In the genomic region with DNA sequence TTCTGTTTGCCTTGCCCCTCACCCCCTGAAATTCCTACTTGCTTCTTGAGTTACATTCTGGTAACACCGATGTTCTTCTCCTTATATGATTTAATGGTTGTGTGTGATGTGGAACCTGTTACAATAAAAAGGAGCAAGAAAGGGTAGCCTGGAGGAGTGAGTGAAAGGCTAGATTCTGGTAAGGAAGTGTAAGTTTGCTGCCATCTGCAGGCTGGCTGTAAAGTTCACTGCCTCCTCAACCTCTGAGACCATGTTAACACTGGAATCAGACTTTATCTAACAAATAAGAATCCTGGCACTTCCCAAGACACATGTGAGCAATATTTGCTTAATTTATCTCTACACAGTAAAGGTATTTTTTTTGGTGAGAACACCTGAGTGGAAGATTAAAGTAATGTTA, we compare ENCODE assay signal across 13 mouse cellular contexts.
DNase-seq lines count a peak whose midpoint lies in the region; ATAC-seq and TF ChIP-seq lines count a peak whose summit lies in the region.
"Had no signal": no experiment of that assay in that cellular context is flagged by ENCODE, and none has a peak within 500 bp of the region (broad histone marks: within the 10 kb centered on the region; RNA-seq: fewer than 3 reads in every experiment).

No protein-coding gene starts in this region.

- no peaks in the 10 kb centered on the region for H3K4me1 ChIP-seq in hindbrain, postnatal 0 days (ENCODE audit: insufficient read depth, low read length)
- no peaks in the 10 kb centered on the region for H3K4me1 ChIP-seq in hindbrain, embryonic 14.5 days (replicated peaks; ENCODE audit: control insufficient read depth, insufficient read depth, low read length)
- H3K4me1 ChIP-seq in neural tube, embryonic 15.5 days: no peaks in the 10 kb centered on the region
- no peaks in the 10 kb centered on the region for H3K4me1 ChIP-seq in embryonic facial prominence, embryonic 14.5 days (ENCODE audit: control insufficient read depth, insufficient read depth, low read length)
- H3K4me1 ChIP-seq: hindbrain, embryonic 15.5 days; liver, embryonic 12.5 days had no signal

- no peak overlapping the region for H3K4me3 ChIP-seq in hindbrain, postnatal 0 days (ENCODE audit: low read length)
- H3K4me3 ChIP-seq in hindbrain, embryonic 14.5 days (replicated peaks; ENCODE audit: low read length): no peak overlapping the region
- H3K4me3 ChIP-seq in neural tube, embryonic 15.5 days (replicated peaks): no peak overlapping the region
- H3K4me3 ChIP-seq in embryonic facial prominence, embryonic 14.5 days (ENCODE audit: low read depth, low read length): no peak overlapping the region
- H3K4me3 ChIP-seq: hindbrain, embryonic 15.5 days; liver, embryonic 12.5 days had no signal

- intact Hi-C loops in gastrocnemius, postnatal 36 days (cut with DNase I): no loop called here

- H3K27me3 ChIP-seq in hindbrain, postnatal 0 days (ENCODE audit: insufficient read depth, low read length): no peaks in the 10 kb centered on the region
- H3K27me3 ChIP-seq in hindbrain, embryonic 14.5 days (ENCODE audit: control insufficient read depth, insufficient read depth, low read length): no peaks in the 10 kb centered on the region
- no peaks in the 10 kb centered on the region for H3K27me3 ChIP-seq in neural tube, embryonic 15.5 days (replicated peaks)
- H3K27me3 ChIP-seq in embryonic facial prominence, embryonic 14.5 days (replicated peaks; ENCODE audit: control insufficient read depth, insufficient read depth, low read length): no peaks in the 10 kb centered on the region
- H3K27me3 ChIP-seq: hindbrain, embryonic 15.5 days; liver, embryonic 12.5 days had no signal

- 81% methylated on average over 1 of the region's 1 CpGs for WGBS in hindbrain, postnatal 0 days
- WGBS in hindbrain, embryonic 14.5 days: 80% methylated on average over 1 of the region's 1 CpGs
- 57% methylated on average over 1 of the region's 1 CpGs for WGBS in neural tube, embryonic 15.5 days
- WGBS in embryonic facial prominence, embryonic 14.5 days: 36% methylated on average over 1 of the region's 1 CpGs

- no peak overlapping the region for H3K27ac ChIP-seq in hindbrain, postnatal 0 days
- no peak overlapping the region for H3K27ac ChIP-seq in hindbrain, embryonic 14.5 days
- H3K27ac ChIP-seq in neural tube, embryonic 15.5 days (replicated peaks): no peak overlapping the region
- H3K27ac ChIP-seq in embryonic facial prominence, embryonic 14.5 days (replicated peaks; ENCODE audit: low read depth, low read length): no peak overlapping the region
- H3K27ac ChIP-seq: hindbrain, embryonic 15.5 days; liver, embryonic 12.5 days; macrophage had no signal

- peak; percentile 20 for DNase-seq in hindbrain, postnatal 0 days (ENCODE audit: low spot score)
- no peak for DNase-seq in hindbrain, embryonic 14.5 days (ENCODE audit: low spot score)
- DNase-seq in neural tube, embryonic 10.5 days (ENCODE audit: extremely low spot score, low spot score): peak; percentile 15
- peak; percentile 27 for DNase-seq in embryonic facial prominence, embryonic 14.5 days (ENCODE audit: low spot score)
- no peak for DNase-seq in ovary, postnatal 10 days (ENCODE audit: low spot score)
- no peak for DNase-seq in gastrocnemius, postnatal 36 days
- DNase-seq: heart, adult 18-20 months; right cerebral cortex, adult 18-20 months; thymus, postnatal 36 days had no signal

- ATAC-seq in hindbrain, postnatal 0 days: no peak
- ATAC-seq in hindbrain, embryonic 14.5 days (ENCODE audit: low FRiP score): no peak
- no peak for ATAC-seq in neural tube, embryonic 15.5 days (ENCODE audit: low FRiP score)
- ATAC-seq in embryonic facial prominence, embryonic 14.5 days (ENCODE audit: low read depth): no peak
- ATAC-seq: liver, embryonic 12.5 days had no signal

- H3K9me3 ChIP-seq in hindbrain, postnatal 0 days (ENCODE audit: low read length): no peaks in the 10 kb centered on the region
- no peaks in the 10 kb centered on the region for H3K9me3 ChIP-seq in hindbrain, embryonic 14.5 days (ENCODE audit: control insufficient read depth, low read length)
- no peaks in the 10 kb centered on the region for H3K9me3 ChIP-seq in neural tube, embryonic 15.5 days (replicated peaks)
- H3K9me3 ChIP-seq in embryonic facial prominence, embryonic 14.5 days (ENCODE audit: control insufficient read depth, low read length): no peaks in the 10 kb centered on the region
- H3K9me3 ChIP-seq: hindbrain, embryonic 15.5 days; liver, embryonic 12.5 days had no signal

- peak; percentile 44; the same call in 1 of the 2 replicates for TF ChIP-seq CTCF in hindbrain, postnatal 0 days (IDR thresholded peaks at IDR 0.05; ENCODE audit: low read depth)

- no peak overlapping the region for H3K9ac ChIP-seq in hindbrain, postnatal 0 days (replicated peaks; ENCODE audit: low read length)
- H3K9ac ChIP-seq in hindbrain, embryonic 14.5 days: no peak overlapping the region
- H3K9ac ChIP-seq in neural tube, embryonic 15.5 days (replicated peaks): no peak overlapping the region
- no peak overlapping the region for H3K9ac ChIP-seq in embryonic facial prominence, embryonic 14.5 days (ENCODE audit: low read depth, low read length)
- H3K9ac ChIP-seq: hindbrain, embryonic 15.5 days; liver, embryonic 12.5 days had no signal

- H3K4me2 ChIP-seq in hindbrain, postnatal 0 days (ENCODE audit: low read depth, low read length): no peak overlapping the region
- no peak overlapping the region for H3K4me2 ChIP-seq in hindbrain, embryonic 14.5 days (replicated peaks)
- H3K4me2 ChIP-seq in neural tube, embryonic 15.5 days: no peak overlapping the region
- H3K4me2 ChIP-seq in embryonic facial prominence, embryonic 14.5 days (ENCODE audit: low read depth, low read length): no peak overlapping the region
- H3K4me2 ChIP-seq: hindbrain, embryonic 15.5 days; liver, embryonic 12.5 days had no signal

- H3K36me3 ChIP-seq in hindbrain, postnatal 0 days (ENCODE audit: insufficient read depth, low read length): no peaks in the 10 kb centered on the region
- no peaks in the 10 kb centered on the region for H3K36me3 ChIP-seq in hindbrain, embryonic 14.5 days (replicated peaks; ENCODE audit: control insufficient read depth, insufficient read depth)
- no peaks in the 10 kb centered on the region for H3K36me3 ChIP-seq in neural tube, embryonic 15.5 days
- no peaks in the 10 kb centered on the region for H3K36me3 ChIP-seq in embryonic facial prominence, embryonic 14.5 days (ENCODE audit: control insufficient read depth, insufficient read depth, low read length)
- H3K36me3 ChIP-seq: hindbrain, embryonic 15.5 days; liver, embryonic 12.5 days had no signal

Comparison
In these comparisons a context has a peak if more than half of its experiments do, and no peak if none do; other contexts are left out.
1. DNase-seq: peak in hindbrain, postnatal 0 days (single experiment), neural tube, embryonic 10.5 days (single experiment) and embryonic facial prominence, embryonic 14.5 days (single experiment); none in hindbrain, embryonic 14.5 days (single experiment), ovary, postnatal 10 days (single experiment) and gastrocnemius, postnatal 36 days (0 of 2).